Mouse (Mus musculus) stomach, embryonic 14.5 days (tissue): ENCODE results near the gene Mid1. TPM values are rescaled to one million over a fixed set of nuclear protein-coding genes. Genes with fewer than 3 reads are reported as not detected.
A peak's percentile ranks its signal among the peaks of the same experiment; 100 is the strongest.

ENCODE experiments used
- ATAC-seq: fragments of 200-750 bp; cut with Nextera tagmentation; 2 replicates; pipeline ENCODE4 v1.8.0; 2017; ENCODE audit warnings: low read depth, moderate TSS enrichment; ENCODE audit not compliant: insufficient number of reproducible peaks, insufficient read depth, low FRiP score
- H3K27ac ChIP-seq: fragments of 300-500 bp; sonication (generic); 2 replicates; pipeline ENCODE4 v1.5.1; 2014; ENCODE audit warnings: mild to moderate bottlenecking, low read length, moderate library complexity, mixed read lengths
- H3K27me3 ChIP-seq: fragments of 300-500 bp; sonication (generic); 2 replicates; pipeline ENCODE4 v1.6.1; 2014; ENCODE audit warnings: low read length, control low read depth, mixed read lengths; ENCODE audit not compliant: control insufficient read depth, insufficient read depth
- H3K36me3 ChIP-seq: fragments of 300-500 bp; sonication (generic); 2 replicates; pipeline ENCODE4 v1.6.1; 2014; ENCODE audit warnings: mild to moderate bottlenecking, control low read depth, low read length, moderate library complexity, mixed read lengths; ENCODE audit not compliant: control insufficient read depth, insufficient read depth
- H3K4me1 ChIP-seq: fragments of 300-500 bp; sonication (generic); 2 replicates; pipeline ENCODE4 v1.6.1; 2014; ENCODE audit warnings: low read length, control low read depth, mixed read lengths; ENCODE audit not compliant: control insufficient read depth, insufficient read depth
- H3K4me2 ChIP-seq: fragments of 300-500 bp; sonication (generic); replicated peaks from 2 replicates; pipeline ENCODE4 v1.6.1; 2014; ENCODE audit warnings: low read depth, low read length, control low read depth
- H3K4me3 ChIP-seq: fragments of 300-500 bp; sonication (generic); 2 replicates; pipeline ENCODE4 v1.5.1; 2014; ENCODE audit warnings: low read depth, low read length, control low read depth
- H3K9ac ChIP-seq: fragments of 300-500 bp; sonication (generic); replicated peaks from 2 replicates; pipeline ENCODE4 v1.6.1; 2014; ENCODE audit warnings: low read depth, mild to moderate bottlenecking, control low read depth, low read length, moderate library complexity, mixed read lengths
- H3K9me3 ChIP-seq: fragments of 300-500 bp; sonication (generic); 2 replicates; pipeline ENCODE4 v1.6.1; 2016; ENCODE audit warnings: low read depth, low read length, control low read depth; ENCODE audit not compliant: control insufficient read depth
- WGBS: fragments of 180-500 bp; shearing (Covaris S2); extraction: QIAGEN DNeasy Blood & Tissue Kit; methylation state at CpG from one replicate; pipeline ENCODE4 v1.1.7; 2014; 5-methylcytosine and 5-hydroxymethylcytosine counted together
- polyA plus RNA-seq: library from polyadenylated mRNA; unstranded; fragments of >200 nt; fragmentation: Nextera tagmentation; extraction: Ambion mirVana; gene quantifications from 2 replicates; pipeline ENCODE4 v1.2.1, GENCODE M21; 2014

The Mid1 gene
- polyA plus RNA-seq, 1 experiment from 2014 or later: 14.4 TPM

DNA sequence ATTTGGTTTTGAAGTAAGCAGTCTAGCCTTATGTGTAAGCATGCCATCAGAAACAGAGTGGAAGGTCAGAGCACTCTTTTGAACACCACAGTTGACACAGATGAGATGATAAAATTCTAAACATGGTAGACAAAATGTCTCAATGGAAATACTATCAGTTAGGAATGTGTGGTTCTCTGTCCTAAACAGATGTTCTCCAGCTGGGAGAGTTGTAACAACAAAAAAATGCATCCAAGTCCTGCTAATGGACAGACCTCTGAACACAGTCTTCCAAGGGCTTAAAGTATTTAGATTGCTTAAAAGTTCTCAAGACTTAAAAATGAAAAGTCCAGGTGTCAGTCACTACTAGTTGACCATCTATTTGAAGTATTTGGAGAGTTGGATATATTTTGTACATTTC is 177.4 kb downstream of the Mid1 start:
- no peak overlapping the region for H3K9ac ChIP-seq
- no peak overlapping the region for H3K4me2 ChIP-seq
- ATAC-seq: no peak
- H3K36me3 ChIP-seq: no peaks in the 10 kb centered on the region
- no peak overlapping the region for H3K4me3 ChIP-seq
- no peaks in the 10 kb centered on the region for H3K27me3 ChIP-seq
- H3K27ac ChIP-seq: no peak overlapping the region; the same call in 1 of the 2 replicates
- H3K4me1 ChIP-seq: no peaks in the 10 kb centered on the region
- H3K9me3 ChIP-seq: no peaks in the 10 kb centered on the region

DNA sequence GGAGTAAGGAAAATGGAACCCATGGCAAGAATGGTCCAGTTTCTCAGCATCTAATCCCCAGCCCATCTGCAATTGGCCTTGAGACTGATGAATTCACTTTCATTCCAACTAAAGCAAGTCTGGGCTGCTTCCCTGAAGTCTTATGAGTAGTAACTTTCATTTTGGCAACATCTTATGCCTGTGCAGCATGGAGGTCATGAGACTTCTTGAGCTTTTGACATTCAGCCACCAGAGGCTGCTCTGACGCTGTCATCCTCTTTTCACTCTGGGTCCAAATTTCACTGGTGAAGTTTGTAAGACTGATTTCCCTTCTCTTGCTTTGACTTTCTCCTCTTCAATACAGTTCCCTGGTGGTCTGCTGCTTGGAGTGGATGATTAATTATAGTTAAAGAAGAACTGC is 177.8 kb downstream of the Mid1 start:
- H3K27me3 ChIP-seq: no peaks in the 10 kb centered on the region
- 30% methylated on average over 1 of the region's 1 CpGs for WGBS
- H3K27ac ChIP-seq: no peak overlapping the region; the same call in 1 of the 2 replicates
- no peaks in the 10 kb centered on the region for H3K4me1 ChIP-seq
- H3K36me3 ChIP-seq: no peaks in the 10 kb centered on the region
- H3K4me2 ChIP-seq: no peak overlapping the region
- H3K9ac ChIP-seq: no peak overlapping the region
- H3K4me3 ChIP-seq: no peak overlapping the region
- H3K9me3 ChIP-seq: no peaks in the 10 kb centered on the region
- ATAC-seq: no peak

DNA sequence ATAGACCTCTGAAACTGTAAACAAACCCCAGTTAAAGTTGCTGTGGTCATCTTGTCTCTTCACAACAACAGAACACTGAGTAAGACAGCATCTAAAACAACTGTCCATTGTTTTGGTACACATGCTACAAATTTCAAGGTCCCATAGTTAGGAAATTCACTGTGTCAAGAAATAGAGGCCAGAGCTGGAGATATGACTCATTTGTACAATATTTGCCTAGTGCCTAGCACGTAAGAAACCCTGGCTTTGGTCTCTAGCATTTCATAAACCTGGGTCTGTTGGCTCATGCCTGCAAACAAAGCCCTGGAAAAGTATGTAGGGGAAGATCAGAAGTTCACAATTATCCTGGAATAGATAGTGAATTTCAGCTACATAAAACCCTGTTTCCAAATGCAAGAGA is 178.8 kb downstream of the Mid1 start:
- Histone ChIP-seq H3K9me3 (no peaks in the 10 kb centered on the region), H3K4me2 (no peak overlapping the region), H3K4me3 (no peak overlapping the region), H3K27me3 (no peaks in the 10 kb centered on the region), H3K36me3 (no peaks in the 10 kb centered on the region), H3K9ac (no peak overlapping the region), H3K27ac (no peak overlapping the region), H3K4me1 (no peaks in the 10 kb centered on the region)
- WGBS: 38% methylated on average over 1 of the region's 1 CpGs
- ATAC-seq: no peak

DNA sequence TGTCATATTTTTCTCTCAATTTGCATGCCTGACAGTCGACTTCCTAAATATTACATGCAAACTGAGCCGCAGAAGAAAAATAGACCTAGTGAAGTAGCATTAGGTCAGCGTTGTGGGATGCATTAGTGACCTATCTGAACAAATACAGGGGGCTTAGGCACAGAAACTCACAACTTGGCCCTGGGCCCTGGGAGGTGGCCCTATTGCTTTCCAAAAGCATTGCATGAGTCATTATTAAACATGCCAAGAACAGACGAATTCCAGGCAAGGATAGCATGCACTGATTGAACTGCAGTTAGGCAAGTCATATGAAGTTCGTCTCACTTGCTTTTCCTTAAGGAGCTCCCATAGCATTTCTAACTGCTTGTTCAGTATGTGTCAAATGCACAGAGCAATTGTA is 183.2 kb downstream of the Mid1 start:
- H3K4me2 ChIP-seq: no peak overlapping the region
- no peak overlapping the region for H3K4me3 ChIP-seq
- WGBS: 51% methylated on average over 5 of the region's 5 CpGs
- H3K9me3 ChIP-seq: no peaks in the 10 kb centered on the region
- no peak for ATAC-seq
- H3K9ac ChIP-seq: no peak overlapping the region
- no peaks in the 10 kb centered on the region for H3K4me1 ChIP-seq
- H3K27ac ChIP-seq: no peak overlapping the region
- no peaks in the 10 kb centered on the region for H3K27me3 ChIP-seq
- H3K36me3 ChIP-seq: no peaks in the 10 kb centered on the region

DNA sequence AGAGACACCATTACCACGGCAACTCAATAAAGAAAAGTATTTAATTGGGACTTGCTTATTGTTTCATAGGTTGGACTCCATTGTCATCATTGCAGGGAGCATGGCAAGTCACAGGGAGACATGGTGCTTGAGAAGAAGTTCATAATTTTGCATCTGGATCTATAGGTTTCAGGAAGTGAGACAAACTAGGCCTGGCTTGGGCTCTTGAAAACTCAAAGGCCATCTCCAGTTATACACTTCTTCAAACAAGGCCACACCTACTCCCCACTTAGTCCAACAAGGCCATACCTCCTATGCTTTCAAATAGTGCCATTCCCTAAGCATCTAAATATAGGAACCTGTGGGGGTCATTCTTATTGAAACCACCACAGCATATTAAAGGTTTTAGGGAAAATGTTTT is 189.5 kb downstream of the Mid1 start:
- Histone ChIP-seq H3K27ac (no peak overlapping the region), H3K27me3 (no peaks in the 10 kb centered on the region), H3K9ac (no peak overlapping the region), H3K4me3 (no peak overlapping the region), H3K4me2 (no peak overlapping the region), H3K36me3 (no peaks in the 10 kb centered on the region), H3K4me1 (no peaks in the 10 kb centered on the region), H3K9me3 (no peaks in the 10 kb centered on the region)
- 86% methylated on average over 1 of the region's 1 CpGs for WGBS
- ATAC-seq: no peak

DNA sequence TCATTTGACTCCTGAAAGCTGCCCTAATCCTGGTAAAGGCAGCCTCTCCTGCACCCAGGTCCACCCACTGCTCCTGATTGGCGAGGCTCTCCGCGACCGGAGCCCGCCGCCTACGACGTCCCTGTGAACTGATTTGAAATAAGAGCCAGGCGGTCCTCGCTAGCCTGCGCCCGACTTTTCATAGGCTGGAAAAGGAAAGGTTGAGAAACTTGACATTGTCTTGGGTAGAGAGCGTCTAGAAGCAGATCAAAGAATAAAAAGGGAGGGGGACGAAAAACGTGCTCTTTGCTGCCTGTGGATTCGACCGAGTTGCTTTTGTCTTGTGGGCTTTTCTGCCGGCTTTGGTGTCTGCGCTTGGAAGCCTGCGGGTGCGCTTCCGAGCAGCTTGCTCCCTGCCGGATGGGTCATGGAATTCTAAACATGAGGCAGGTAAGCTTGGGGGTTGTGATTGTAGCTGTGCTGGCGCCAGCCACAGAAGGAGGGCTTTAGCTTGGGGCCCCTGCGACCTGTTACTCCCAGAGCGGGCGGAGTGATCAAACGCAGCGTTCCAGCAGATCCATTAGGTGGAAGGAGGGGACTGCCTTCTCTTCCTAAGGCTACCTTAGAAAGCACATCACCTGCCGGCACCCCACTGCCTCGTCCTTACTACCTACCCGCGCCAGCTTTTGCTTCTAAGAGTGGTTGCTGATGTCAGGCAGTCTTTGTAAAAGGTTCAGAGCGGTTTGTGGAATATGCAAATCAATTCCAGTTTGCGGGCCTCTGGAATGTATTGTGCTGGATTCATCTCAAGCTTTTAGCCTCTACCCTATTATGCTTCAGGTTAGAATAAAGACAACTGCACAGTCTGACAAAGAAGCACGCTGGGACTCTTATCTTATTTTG is 194.7 kb downstream of the Mid1 start:
- 8% methylated on average over 36 of the region's 36 CpGs for WGBS
- Histone ChIP-seq H3K4me1 (peaks cover 5% of the 10 kb centered on the region; the same call in 1 of the 2 replicates), H3K4me2 (peak overlapping the region; percentile 57), H3K4me3 (peak overlapping the region; percentile 46), H3K36me3 (no peaks in the 10 kb centered on the region), H3K27me3 (0 out of 2 replicates have a peak, but pooled peaks cover 2% of the 10 kb centered on the region), H3K9ac (peak overlapping the region; percentile 18; the same call in 1 of the 2 replicates), H3K9me3 (no peaks in the 10 kb centered on the region), H3K27ac (peak overlapping the region; percentile 76)
- ATAC-seq: peak; percentile 93

DNA sequence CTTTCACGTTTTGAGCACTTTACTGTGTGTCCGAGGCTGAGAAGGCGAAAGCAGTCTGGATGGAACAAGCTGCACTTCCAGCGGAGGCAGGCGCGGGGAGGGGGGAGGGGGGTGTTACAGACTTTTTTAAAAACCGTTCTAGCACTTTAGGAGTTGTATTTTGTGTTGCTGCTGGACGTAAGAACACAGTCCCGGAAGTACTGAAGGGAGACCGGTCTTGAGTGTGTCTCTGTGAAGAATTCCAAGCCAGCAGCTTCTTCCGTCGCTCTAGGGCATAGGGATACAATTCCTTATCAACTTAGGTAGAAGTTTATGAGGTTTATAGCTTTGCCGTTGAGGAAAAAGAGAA is 195.3 kb downstream of the Mid1 start:
- Histone ChIP-seq H3K4me1 (peaks cover 5% of the 10 kb centered on the region; the same call in 1 of the 2 replicates), H3K36me3 (no peaks in the 10 kb centered on the region), H3K4me2 (peak overlapping the region; percentile 57), H3K9ac (peak overlapping the region; percentile 18; the same call in 1 of the 2 replicates), H3K27me3 (0 out of 2 replicates have a peak, but pooled peaks cover 2% of the 10 kb centered on the region), H3K27ac (peak overlapping the region; percentile 76; the same call in 1 of the 2 replicates), H3K4me3 (peak overlapping the region; percentile 46), H3K9me3 (no peaks in the 10 kb centered on the region)
- WGBS: 14% methylated on average over 13 of the region's 13 CpGs
- no peak for ATAC-seq

DNA sequence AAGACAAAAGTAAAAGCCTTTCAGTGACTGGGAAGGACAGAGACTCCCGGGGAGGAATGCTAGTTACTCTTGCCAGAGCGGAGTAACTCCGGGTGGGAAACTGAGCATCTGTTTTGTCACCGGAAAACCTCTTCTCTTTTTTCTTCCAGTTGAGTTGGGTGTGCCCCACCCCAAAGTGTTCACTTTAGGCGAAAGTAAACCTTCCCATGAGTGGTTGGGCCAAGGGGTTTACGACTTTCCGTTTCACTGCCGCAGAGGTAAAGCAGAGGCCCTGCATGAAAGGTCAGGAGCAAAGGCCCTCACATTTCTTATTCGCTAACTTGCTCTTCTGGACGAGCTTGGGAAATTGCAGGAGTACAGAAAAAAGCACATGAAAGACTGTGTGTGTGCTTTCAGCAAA is 195.8 kb downstream of the Mid1 start:
- Histone ChIP-seq H3K4me2 (peak overlapping the region; percentile 57), H3K9me3 (no peaks in the 10 kb centered on the region), H3K27me3 (0 out of 2 replicates have a peak, but pooled peaks cover 2% of the 10 kb centered on the region), H3K9ac (peak overlapping the region; percentile 18; the same call in 1 of the 2 replicates), H3K27ac (peak overlapping the region; percentile 76; the same call in 1 of the 2 replicates), H3K36me3 (no peaks in the 10 kb centered on the region), H3K4me3 (peak overlapping the region; percentile 46), H3K4me1 (peaks cover 5% of the 10 kb centered on the region; the same call in 1 of the 2 replicates)
- no peak for ATAC-seq
- 22% methylated on average over 10 of the region's 10 CpGs for WGBS
